Mouse (Mus musculus) C2C12 (cell line): Measurements from ENCODE around the gene Haus3.

Experiments
- CTCF ChIP-seq: IDR thresholded peaks from one replicate; pipeline ENCODE4 v1.5.1; 2011; ENCODE audit not compliant: control insufficient read depth, insufficient read depth, insufficient read length
- MAX ChIP-seq: IDR thresholded peaks from one replicate; pipeline ENCODE4 v1.6.1; 2011; ENCODE audit warnings: mild to moderate bottlenecking, control low read depth
- MYOD1 ChIP-seq: IDR thresholded peaks from one replicate; pipeline ENCODE4 v1.6.1; 2011; ENCODE audit warnings: low read depth; ENCODE audit not compliant: control insufficient read depth, insufficient read length
- MYOG ChIP-seq: IDR thresholded peaks from one replicate; pipeline ENCODE4 v1.6.1; 2011; ENCODE audit not compliant: control insufficient read depth, insufficient read length; ENCODE audit errors: extremely low read depth
- USF1 ChIP-seq: IDR thresholded peaks from one replicate; pipeline ENCODE4 v1.6.1; 2011; ENCODE audit warnings: low read depth, mild to moderate bottlenecking, control low read depth, moderate library complexity

GRCm38 (mm10) chr5:34170726-34171125 is 1.4 kb upstream of the Haus3 start:
- no peak for TF ChIP-seq USF1
- TF ChIP-seq MAX, result no peak
- no peak for TF ChIP-seq MYOG
- no peak for TF ChIP-seq CTCF
- no peak for TF ChIP-seq MYOD1
